Mouse (Mus musculus) forebrain, embryonic 13.5 days (tissue): Measurements from ENCODE around the gene Tsga13. TPM values are rescaled to one million over a fixed set of nuclear protein-coding genes. Genes with fewer than 3 reads are reported as not detected.

Source experiments
- ATAC-seq: fragments of 200-750 bp; cut with Nextera tagmentation; 2 replicates; pipeline ENCODE4 v1.8.0; 2017
- H3K27ac ChIP-seq: fragments of 300-500 bp; sonication (generic); 2 replicates; pipeline ENCODE4 v1.5.1; 2015; ENCODE audit warnings: inconsistent platforms, mild to moderate bottlenecking, moderate library complexity
- H3K27me3 ChIP-seq: fragments of 300-500 bp; sonication (generic); 2 replicates; pipeline ENCODE4 v1.6.1; 2015; ENCODE audit warnings: mild to moderate bottlenecking, inconsistent platforms
- H3K36me3 ChIP-seq: fragments of 300-500 bp; sonication (generic); 2 replicates; pipeline ENCODE4 v1.6.1; 2015; ENCODE audit warnings: mild to moderate bottlenecking, inconsistent platforms; ENCODE audit not compliant: poor library complexity, severe bottlenecking
- H3K4me1 ChIP-seq: fragments of 300-500 bp; sonication (generic); 2 replicates; pipeline ENCODE4 v1.6.1; 2015; ENCODE audit warnings: inconsistent platforms
- H3K4me2 ChIP-seq: fragments of 300-500 bp; sonication (generic); 2 replicates; pipeline ENCODE4 v1.6.1; 2015; ENCODE audit warnings: inconsistent platforms, mild to moderate bottlenecking, moderate library complexity
- H3K4me3 ChIP-seq: fragments of 300-500 bp; sonication (generic); 2 replicates; pipeline ENCODE4 v1.5.1; 2015; ENCODE audit warnings: mild to moderate bottlenecking, inconsistent platforms
- H3K9ac ChIP-seq: fragments of 300-500 bp; sonication (generic); 2 replicates; pipeline ENCODE4 v1.6.1; 2015; ENCODE audit warnings: mild to moderate bottlenecking, inconsistent platforms
- H3K9me3 ChIP-seq: fragments of 300-500 bp; sonication (generic); replicated peaks from 2 replicates; pipeline ENCODE4 v1.6.1; 2016; ENCODE audit warnings: inconsistent platforms
- WGBS: fragments of 180-500 bp; shearing (Covaris S2); methylation state at CpG from one replicate; pipeline ENCODE4 v1.1.7; 2015; 5-methylcytosine and 5-hydroxymethylcytosine counted together
- polyA plus RNA-seq: library from polyadenylated mRNA; unstranded; fragments of >200 nt; fragmentation: Nextera tagmentation; extraction: Ambion mirVana; gene quantifications from 2 replicates; pipeline ENCODE4 v1.2.1, GENCODE M21; 2015

Gene Tsga13
- polyA plus RNA-seq, 1 experiment from 2014 or later: 0.19 TPM

GRCm38 (mm10) chr6:30896986-30897327 is 18.4 kb downstream of the Tsga13 start:
- 0 out of 2 replicates have a peak, but pooled peaks cover 4% of the 10 kb centered on the region for H3K36me3 ChIP-seq
- no peak for ATAC-seq
- H3K4me2 ChIP-seq: peak overlapping the region; percentile 62
- H3K27ac ChIP-seq: peak overlapping the region; percentile 98
- H3K27me3 ChIP-seq: no peaks in the 10 kb centered on the region
- H3K9ac ChIP-seq: peak overlapping the region; percentile 86
- WGBS: 19% methylated on average over 8 of the region's 8 CpGs
- H3K4me1 ChIP-seq: peaks cover 13% of the 10 kb centered on the region
- no peaks in the 10 kb centered on the region for H3K9me3 ChIP-seq
- peak overlapping the region; percentile 67 for H3K4me3 ChIP-seq

DNA sequence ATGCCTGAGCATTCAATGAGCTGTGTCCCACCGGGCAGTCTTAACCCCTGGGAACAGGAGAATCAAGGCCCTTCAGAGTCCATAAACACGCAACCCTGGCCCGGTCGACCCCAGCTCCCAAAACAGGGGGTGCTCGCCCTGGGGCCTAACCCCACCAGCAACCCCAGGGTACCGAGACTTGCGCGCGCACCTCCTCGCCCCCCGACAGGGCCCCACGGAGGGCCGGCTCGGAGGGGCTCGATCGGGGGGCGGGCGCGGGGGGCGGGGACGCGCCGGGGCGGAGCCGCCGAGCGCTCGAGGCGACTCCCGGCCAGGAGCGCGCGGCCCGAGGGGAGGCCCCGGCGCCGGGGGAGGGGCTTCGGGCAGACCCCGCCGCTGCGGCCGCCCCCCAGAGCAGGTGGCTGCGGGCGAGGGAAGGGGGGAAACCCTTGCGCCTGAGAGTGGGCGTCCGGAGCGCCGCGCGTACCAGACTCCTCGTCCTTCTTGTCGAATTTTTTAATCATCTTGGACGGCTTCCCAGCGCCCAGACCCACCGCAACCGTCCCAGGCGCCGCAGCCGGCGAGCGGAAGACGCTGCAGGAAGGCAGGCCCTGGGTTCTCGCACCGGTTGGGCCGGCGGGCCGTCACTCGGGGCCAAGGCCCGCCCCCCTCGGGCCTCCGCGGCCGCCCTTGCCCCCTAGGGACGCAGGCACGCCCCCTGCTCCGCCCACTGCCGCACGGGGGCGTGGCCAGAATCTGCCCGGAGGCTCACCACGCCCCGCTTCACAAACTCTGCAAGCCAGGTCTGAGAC is 19.0 kb downstream of the Tsga13 start, which contains the start of gene Copg2:
Gene Copg2, minus strand, starts transcription at position 600 of the 791 bp plus-strand sequence.
- H3K4me3 ChIP-seq: peak within 1 kb of the TSS; percentile 67
- H3K9me3 ChIP-seq: no peaks in the 10 kb centered on the region
- H3K4me2 ChIP-seq: peak within 1 kb of the TSS; percentile 62
- peak within 1 kb of the TSS; percentile 98 for H3K27ac ChIP-seq
- peak; percentile 98 for ATAC-seq
- no peaks in the 10 kb centered on the region for H3K27me3 ChIP-seq
- H3K36me3 ChIP-seq: 0 out of 2 replicates have a peak, but pooled peaks cover 4% of the 10 kb centered on the region
- peak within 1 kb of the TSS; percentile 86 for H3K9ac ChIP-seq
- WGBS: under 1% methylated on average over 60 of the region's 83 CpGs
- peaks cover 13% of the 10 kb centered on the region for H3K4me1 ChIP-seq

- Histone ChIP-seq H3K9ac (peak overlapping the region; percentile 86), H3K36me3 (0 out of 2 replicates have a peak, but pooled peaks cover 4% of the 10 kb centered on the region), H3K27ac (peak overlapping the region; percentile 98), H3K9me3 (no peaks in the 10 kb centered on the region), H3K4me3 (peak overlapping the region; percentile 67), H3K27me3 (no peaks in the 10 kb centered on the region), H3K4me1 (peaks cover 13% of the 10 kb centered on the region), H3K4me2 (peak overlapping the region; percentile 62)
- WGBS: 18% methylated on average over 3 of the region's 3 CpGs
- no peak for ATAC-seq
Observed at GRCm38 (mm10) chr6:30895819-30896194, 19.6 kb downstream of the Tsga13 start.

DNA sequence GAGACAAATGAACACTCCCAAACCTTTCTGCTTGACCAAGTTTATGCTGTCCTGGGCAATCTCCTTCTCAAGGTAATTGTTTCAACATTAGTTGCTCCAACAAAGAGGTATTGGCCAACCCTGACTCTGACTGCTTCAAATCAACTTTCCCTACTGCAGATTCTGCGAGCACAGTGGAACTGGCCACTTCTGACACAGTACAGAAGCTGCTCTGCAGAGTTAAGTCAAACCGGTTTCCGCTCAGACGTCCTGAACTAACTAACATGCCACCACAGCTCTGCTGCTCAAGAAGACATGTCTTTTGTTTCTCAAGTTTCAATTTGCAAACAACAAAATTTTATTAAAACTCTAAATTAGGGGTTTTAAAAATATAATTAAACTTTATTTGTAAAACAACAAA is 22.3 kb downstream of the Tsga13 start:
- WGBS: 91% methylated on average over 4 of the region's 4 CpGs
- Histone ChIP-seq H3K9me3 (no peaks in the 10 kb centered on the region), H3K27ac (no peak overlapping the region), H3K36me3 (peaks cover 23% of the 10 kb centered on the region), H3K4me1 (peaks cover 13% of the 10 kb centered on the region), H3K4me3 (no peak overlapping the region), H3K9ac (no peak overlapping the region), H3K4me2 (no peak overlapping the region), H3K27me3 (no peaks in the 10 kb centered on the region)
- no peak for ATAC-seq

DNA sequence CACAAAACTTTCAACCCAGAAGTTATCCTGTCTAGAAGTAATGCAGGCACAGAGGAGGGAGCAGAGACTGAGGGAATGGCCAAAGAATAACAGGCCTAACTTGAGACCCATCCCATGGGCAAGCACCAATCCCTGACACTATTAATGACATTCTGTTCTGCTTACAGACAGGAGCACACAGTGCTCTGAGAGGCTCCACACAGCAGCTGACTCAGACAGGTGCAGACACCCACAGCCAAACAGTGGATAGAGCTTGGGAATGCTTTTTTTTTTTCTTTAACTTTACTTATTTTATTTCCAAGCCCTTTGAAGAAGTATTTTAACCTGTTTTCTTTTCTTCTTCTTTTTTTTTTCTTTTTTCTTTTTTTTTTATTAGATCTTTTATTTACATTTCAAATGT is 23.6 kb downstream of the Tsga13 start:
- Histone ChIP-seq H3K4me2 (no peak overlapping the region), H3K4me3 (no peak overlapping the region), H3K27me3 (no peaks in the 10 kb centered on the region), H3K36me3 (peaks cover 25% of the 10 kb centered on the region), H3K4me1 (peaks cover 10% of the 10 kb centered on the region), H3K9ac (no peak overlapping the region), H3K9me3 (no peaks in the 10 kb centered on the region), H3K27ac (no peak overlapping the region)
- ATAC-seq: no peak

DNA sequence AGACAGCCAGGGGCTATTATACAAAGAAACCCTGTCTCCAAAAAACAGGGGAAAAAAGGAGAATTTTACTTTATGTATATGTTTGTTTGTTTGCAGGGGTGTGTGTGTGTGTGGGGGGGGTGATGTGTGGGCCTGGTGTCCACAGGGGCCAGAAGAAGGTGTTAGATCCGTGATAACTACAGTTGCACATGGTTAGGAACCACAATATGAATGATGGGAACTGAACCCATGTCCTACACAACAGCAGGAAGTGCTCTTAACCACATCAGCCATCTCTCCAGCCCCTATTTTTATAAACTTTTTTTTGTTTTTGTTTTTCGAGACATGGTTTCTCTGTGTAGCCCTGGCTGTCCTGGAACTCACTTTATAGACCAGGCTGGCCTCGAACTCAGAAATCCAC is 30.5 kb downstream of the Tsga13 start:
- Histone ChIP-seq H3K4me1 (no peaks in the 10 kb centered on the region), H3K4me2 (no peak overlapping the region), H3K36me3 (peaks cover 44% of the 10 kb centered on the region), H3K9me3 (no peaks in the 10 kb centered on the region), H3K27ac (no peak overlapping the region), H3K27me3 (no peaks in the 10 kb centered on the region), H3K9ac (no peak overlapping the region), H3K4me3 (no peak overlapping the region)
- ATAC-seq: no peak
- 87% methylated on average over 3 of the region's 3 CpGs for WGBS

- no peaks in the 10 kb centered on the region for H3K27me3 ChIP-seq
- no peak overlapping the region for H3K4me3 ChIP-seq
- H3K9ac ChIP-seq: no peak overlapping the region
- H3K27ac ChIP-seq: no peak overlapping the region
- peaks cover 35% of the 10 kb centered on the region for H3K36me3 ChIP-seq
- no peaks in the 10 kb centered on the region for H3K4me1 ChIP-seq
- H3K9me3 ChIP-seq: no peaks in the 10 kb centered on the region
- 90% methylated on average over 4 of the region's 4 CpGs for WGBS
- ATAC-seq: no peak
- H3K4me2 ChIP-seq: no peak overlapping the region
Observed at GRCm38 (mm10) chr6:30883491-30883890, 31.9 kb downstream of the Tsga13 start.

DNA sequence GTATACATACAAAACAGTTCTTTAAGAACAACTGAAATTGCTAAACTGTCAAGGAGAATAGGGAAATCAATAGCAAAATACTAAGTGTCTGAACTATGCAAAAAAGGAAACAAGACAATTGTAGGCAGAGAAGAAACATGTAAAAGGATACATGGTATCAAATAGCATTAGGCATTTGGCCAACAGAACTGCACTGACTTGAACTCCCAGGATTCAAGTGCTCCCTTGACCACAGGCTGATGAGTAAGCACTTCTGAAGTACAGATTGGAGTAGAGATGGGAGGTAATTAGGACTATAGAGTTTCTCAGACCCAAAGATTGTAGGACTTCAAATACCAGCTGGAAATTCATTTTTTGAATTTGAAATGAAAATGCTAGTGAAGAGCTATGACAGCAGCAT is 38.7 kb downstream of the Tsga13 start:
- no peaks in the 10 kb centered on the region; the same call in 1 of the 2 replicates for H3K9me3 ChIP-seq
- no peaks in the 10 kb centered on the region for H3K4me1 ChIP-seq
- no peak overlapping the region for H3K4me3 ChIP-seq
- H3K36me3 ChIP-seq: peaks cover 35% of the 10 kb centered on the region
- no peaks in the 10 kb centered on the region for H3K27me3 ChIP-seq
- no peak overlapping the region for H3K9ac ChIP-seq
- no peak for ATAC-seq
- no peak overlapping the region for H3K27ac ChIP-seq
- H3K4me2 ChIP-seq: no peak overlapping the region

- Histone ChIP-seq H3K4me1 (no peaks in the 10 kb centered on the region), H3K4me3 (no peak overlapping the region), H3K27me3 (no peaks in the 10 kb centered on the region), H3K27ac (no peak overlapping the region), H3K4me2 (no peak overlapping the region), H3K36me3 (no peaks in the 10 kb centered on the region), H3K9ac (no peak overlapping the region), H3K9me3 (no peaks in the 10 kb centered on the region)
- no peak for ATAC-seq
- WGBS: 92% methylated on average over 1 of the region's 1 CpGs
Observed at GRCm38 (mm10) chr6:30866501-30866900, 48.9 kb downstream of the Tsga13 start.

- no peaks in the 10 kb centered on the region for H3K27me3 ChIP-seq
- ATAC-seq: no peak
- H3K4me2 ChIP-seq: no peak overlapping the region
- H3K9me3 ChIP-seq: no peaks in the 10 kb centered on the region
- H3K27ac ChIP-seq: no peak overlapping the region
- H3K9ac ChIP-seq: no peak overlapping the region
- WGBS: 89% methylated on average over 3 of the region's 3 CpGs
- no peak overlapping the region for H3K4me3 ChIP-seq
- H3K4me1 ChIP-seq: no peaks in the 10 kb centered on the region
- peaks cover 5% of the 10 kb centered on the region; the same call in 1 of the 2 replicates for H3K36me3 ChIP-seq
Observed at GRCm38 (mm10) chr6:30865031-30865678, 50.2 kb downstream of the Tsga13 start.

DNA sequence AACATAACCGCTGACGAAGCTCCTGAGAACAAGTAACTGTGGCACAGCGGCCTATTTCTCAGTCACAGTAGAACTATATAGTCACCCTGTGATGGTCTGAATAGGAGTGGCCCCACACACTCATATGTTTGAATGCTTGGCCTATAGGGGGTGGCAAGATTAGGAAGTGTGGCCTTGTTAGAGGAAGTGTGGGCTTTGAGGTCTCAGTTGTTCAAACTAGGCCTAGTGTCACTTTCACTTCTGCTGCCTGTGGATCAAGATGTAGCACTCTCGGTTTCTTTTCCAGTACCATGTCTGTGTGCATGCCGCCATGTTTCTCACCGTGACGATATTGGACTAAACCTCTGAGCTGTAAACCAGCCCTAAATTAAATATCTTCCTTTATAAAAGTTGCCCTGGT is 59.4 kb downstream of the Tsga13 start:
- H3K4me2 ChIP-seq: no peak overlapping the region
- WGBS: 97% methylated on average over 7 of the region's 7 CpGs
- H3K36me3 ChIP-seq: peaks cover 29% of the 10 kb centered on the region
- no peak overlapping the region for H3K27ac ChIP-seq
- H3K9ac ChIP-seq: no peak overlapping the region
- H3K9me3 ChIP-seq: no peaks in the 10 kb centered on the region
- H3K4me3 ChIP-seq: no peak overlapping the region
- no peaks in the 10 kb centered on the region for H3K27me3 ChIP-seq
- ATAC-seq: no peak
- H3K4me1 ChIP-seq: no peaks in the 10 kb centered on the region

DNA sequence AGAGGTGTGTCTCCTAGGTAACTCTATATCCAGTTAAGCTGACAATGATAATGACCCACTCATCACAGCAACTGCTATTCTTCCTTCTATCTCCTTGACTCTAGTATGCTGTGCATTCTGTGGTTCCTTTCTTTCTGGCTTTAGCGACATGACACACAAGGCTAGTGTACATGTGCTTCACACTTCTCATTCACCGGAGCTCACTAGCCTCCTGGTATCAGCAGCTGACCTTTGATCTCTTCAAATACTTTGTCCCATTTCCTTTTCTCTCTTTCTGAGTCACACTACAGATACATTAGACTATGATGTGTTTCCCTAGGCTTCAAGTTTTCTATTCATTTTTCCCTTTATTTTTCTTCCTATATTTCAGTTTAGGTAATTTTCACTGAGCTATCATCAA is 60.2 kb downstream of the Tsga13 start:
- Histone ChIP-seq H3K4me3 (no peak overlapping the region), H3K4me2 (no peak overlapping the region), H3K9ac (no peak overlapping the region), H3K36me3 (peaks cover 25% of the 10 kb centered on the region), H3K4me1 (no peaks in the 10 kb centered on the region), H3K27me3 (no peaks in the 10 kb centered on the region), H3K9me3 (no peaks in the 10 kb centered on the region), H3K27ac (no peak overlapping the region)
- ATAC-seq: no peak
- 93% methylated on average over 2 of the region's 2 CpGs for WGBS
